Mouse (Mus musculus) liver, embryonic 14.5 days (tissue): ENCODE data around the gene Synj1.

Experiments used
- CTCF ChIP-seq: IDR thresholded peaks from 2 replicates; pipeline ENCODE4 v1.5.1; 2016; ENCODE audit warnings: antibody characterized with exemption, low read depth, control low read depth
- EP300 ChIP-seq: IDR thresholded peaks from 2 replicates; pipeline ENCODE4 v1.6.1; 2016; ENCODE audit warnings: antibody characterized with exemption, low read depth

- TF ChIP-seq EP300 (no peak), CTCF (no peak)
Observed at GRCm38 (mm10) chr16:91055150-91055549, 44.0 kb upstream of the Synj1 start.
